Mouse (Mus musculus) heart, adult 2 months (tissue): ENCODE results near the gene Slc23a2. TPM values are rescaled to one million over a fixed set of nuclear protein-coding genes. Genes with fewer than 3 reads are reported as not detected.

ENCODE experiments used
- DNase-seq, 2 experiments: peaks; one replicate each; pipeline ENCODE4 v3.0.0; 2021
- H3K27ac ChIP-seq: fragments of 200-600 bp; 2 replicates; pipeline ENCODE4 v1.8.1; 2022
- H3K27me3 ChIP-seq: fragments of 200-500 bp; 2 replicates; pipeline ENCODE4 v1.6.1; 2012; ENCODE audit warnings: mild to moderate bottlenecking, low read length, inconsistent platforms, mixed read lengths; ENCODE audit not compliant: control insufficient read depth, insufficient read depth
- H3K36me3 ChIP-seq: fragments of 200-500 bp; 2 replicates; pipeline ENCODE4 v1.6.1; 2012; ENCODE audit warnings: low read length, inconsistent platforms; ENCODE audit not compliant: control insufficient read depth, insufficient read depth
- H3K4me1 ChIP-seq: fragments of 200-500 bp; 2 replicates; pipeline ENCODE4 v1.6.1; 2011; ENCODE audit warnings: low read length; ENCODE audit not compliant: control insufficient read depth, insufficient read depth
- H3K4me3 ChIP-seq: fragments of 200-600 bp; 2 replicates; pipeline ENCODE4 v1.8.1; 2022
- H3K79me2 ChIP-seq: fragments of 200-500 bp; replicated peaks from 2 replicates; pipeline ENCODE4 v1.6.1; 2012; ENCODE audit warnings: mild to moderate bottlenecking, inconsistent platforms, low read length, moderate library complexity, mixed read lengths; ENCODE audit not compliant: control insufficient read depth, insufficient read depth
- H3K9ac ChIP-seq: fragments of 200-500 bp; 2 replicates; pipeline ENCODE4 v1.6.1; 2012; ENCODE audit warnings: low read depth, mild to moderate bottlenecking, control low read depth, inconsistent platforms, low read length, mixed read lengths
- CTCF ChIP-seq: fragments of 200-600 bp; IDR thresholded peaks from 2 replicates; pipeline ENCODE4 v1.8.1; 2022; ENCODE audit warnings: antibody characterized with exemption, mild to moderate bottlenecking, moderate library complexity
- EP300 ChIP-seq: fragments of 200-500 bp; IDR thresholded peaks from 2 replicates; pipeline ENCODE4 v1.6.1; 2011; ENCODE audit warnings: low read depth, low read length, control low read depth; ENCODE audit not compliant: insufficient read depth
- POLR2A ChIP-seq: fragments of 200-500 bp; IDR thresholded peaks from 2 replicates; pipeline ENCODE4 v1.6.1; 2011; ENCODE audit warnings: mild to moderate bottlenecking, low read depth, low read length, control low read depth; ENCODE audit not compliant: insufficient read depth
- WGBS: fragments of 180-500 bp; shearing (Covaris S2); methylation state at CpG from one replicate; pipeline ENCODE4 v1.1.7; 2018; 5-methylcytosine and 5-hydroxymethylcytosine counted together
- intact Hi-C: fragments of 180-260 bp; cut with DNase I; formaldehyde crosslinking; loops from one replicate; pipeline ENCODE4 v1.15.1; 2025
- polyA plus RNA-seq: library from polyadenylated mRNA; depleted of rRNA; stranded (reverse); fragments of >200 nt; gene quantifications from 2 replicates; pipeline ENCODE4 v1.2.3, GENCODE M21; 2012
- total RNA-seq, 2 experiments: library from RNA; stranded (reverse); gene quantifications; 2 replicates each; pipeline ENCODE4 v1.2.3; 2021

Gene Slc23a2
- total and polyA plus RNA-seq, 3 experiments: 11.2 to 15.6 (median 11.8) TPM

DNA sequence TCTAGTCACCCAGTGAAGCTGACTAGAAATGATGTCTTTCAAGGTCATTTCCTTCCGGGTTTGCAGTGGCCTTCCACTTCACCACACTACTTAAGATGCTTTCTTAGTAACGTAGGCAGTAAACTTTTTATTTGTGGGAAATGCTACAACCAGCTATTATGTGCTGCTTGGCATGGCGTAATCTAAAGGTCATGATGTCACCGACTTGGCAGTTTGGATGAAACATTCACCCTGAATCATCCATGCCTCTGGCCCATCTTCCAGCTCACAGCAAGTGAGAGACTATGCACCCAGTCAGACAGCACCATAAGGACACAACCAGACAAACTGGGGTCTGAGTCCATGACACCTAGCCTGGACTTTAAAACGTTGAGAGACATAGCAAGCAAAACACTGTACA lies 60.5 kb downstream of the Slc23a2 start:
- intact Hi-C loops: loop anchor here (2.0 kb wide), 1 partner anchor 22 kb away; no protein-coding TSS in a partner anchor

DNA sequence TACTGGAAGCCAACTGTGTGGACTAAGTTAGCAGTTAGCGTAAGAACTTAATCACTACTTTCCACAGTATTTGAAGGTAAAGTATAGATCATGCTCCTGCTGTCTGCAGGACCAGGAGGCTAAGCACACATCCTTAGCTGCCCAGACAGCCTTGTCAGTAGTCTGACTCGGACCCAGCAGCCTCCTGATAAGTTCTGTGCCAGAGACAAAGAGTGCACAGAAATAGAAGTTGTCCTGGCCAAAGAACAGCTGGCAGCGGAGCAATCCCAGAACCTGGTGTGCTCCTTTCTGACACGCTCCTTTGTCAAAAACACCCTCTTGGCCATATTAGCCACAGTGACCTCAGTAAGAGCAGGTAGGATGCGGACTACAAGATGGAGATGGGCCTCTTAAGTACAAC lies 65.8 kb downstream of the Slc23a2 start:
- Histone ChIP-seq H3K9ac (no peak overlapping the region), H3K27me3 (no peaks in the 10 kb centered on the region), H3K27ac (no peak overlapping the region), H3K36me3 (no peaks in the 10 kb centered on the region), H3K79me2 (no peaks in the 10 kb centered on the region), H3K4me3 (no peak overlapping the region), H3K4me1 (peaks cover 7% of the 10 kb centered on the region)
- peak; percentile 60 for TF ChIP-seq EP300
- TF ChIP-seq POLR2A: 0 out of 2 replicates have a peak, but pooled peaks have one; percentile 16
- TF ChIP-seq CTCF: no peak
- DNase-seq: peak; percentile 45 to 71
- 49% methylated on average over 5 of the region's 5 CpGs for WGBS
- intact Hi-C loops: no loop called here

More for the DNA sequence above, 60.5 kb downstream of the Slc23a2 start:
- H3K4me3 ChIP-seq: no peak overlapping the region
- no peak overlapping the region for H3K27ac ChIP-seq
- H3K9ac ChIP-seq: no peak overlapping the region
- H3K36me3 ChIP-seq: no peaks in the 10 kb centered on the region
- TF ChIP-seq POLR2A: no peak
- TF ChIP-seq EP300: no peak
- TF ChIP-seq CTCF: no peak
- no peaks in the 10 kb centered on the region for H3K27me3 ChIP-seq
- H3K79me2 ChIP-seq: no peaks in the 10 kb centered on the region
- peaks cover 6% of the 10 kb centered on the region for H3K4me1 ChIP-seq
- no peak for DNase-seq
- 59% methylated on average over 5 of the region's 5 CpGs for WGBS

DNA sequence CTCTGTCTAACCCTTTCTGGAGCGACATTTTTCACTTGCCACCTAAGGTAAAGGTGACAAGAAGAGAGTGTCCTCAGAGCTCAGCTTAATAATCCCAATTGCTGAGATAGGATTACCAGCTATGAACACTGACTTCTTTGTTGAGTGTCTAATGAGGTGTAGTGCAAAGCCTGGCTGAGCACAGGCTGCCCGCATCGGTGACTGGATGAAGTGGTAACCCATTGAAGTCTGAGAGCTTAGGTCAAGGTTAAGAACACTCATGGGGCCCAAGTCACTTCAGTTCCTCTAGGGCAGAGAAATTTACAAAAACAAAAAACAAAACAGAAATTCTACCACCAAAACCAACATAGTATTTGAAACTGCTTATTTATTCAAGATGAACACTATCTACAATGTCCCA lies 71.9 kb downstream of the Slc23a2 start:
- Histone ChIP-seq H3K4me1 (no peaks in the 10 kb centered on the region), H3K4me3 (no peak overlapping the region), H3K36me3 (no peaks in the 10 kb centered on the region), H3K27ac (no peak overlapping the region), H3K27me3 (no peaks in the 10 kb centered on the region), H3K79me2 (no peaks in the 10 kb centered on the region), H3K9ac (no peak overlapping the region)
- TF ChIP-seq EP300: no peak
- no peak for TF ChIP-seq CTCF
- no peak for TF ChIP-seq POLR2A
- 90% methylated on average over 3 of the region's 3 CpGs for WGBS
- no peak for DNase-seq
- intact Hi-C loops: no loop called here

DNA sequence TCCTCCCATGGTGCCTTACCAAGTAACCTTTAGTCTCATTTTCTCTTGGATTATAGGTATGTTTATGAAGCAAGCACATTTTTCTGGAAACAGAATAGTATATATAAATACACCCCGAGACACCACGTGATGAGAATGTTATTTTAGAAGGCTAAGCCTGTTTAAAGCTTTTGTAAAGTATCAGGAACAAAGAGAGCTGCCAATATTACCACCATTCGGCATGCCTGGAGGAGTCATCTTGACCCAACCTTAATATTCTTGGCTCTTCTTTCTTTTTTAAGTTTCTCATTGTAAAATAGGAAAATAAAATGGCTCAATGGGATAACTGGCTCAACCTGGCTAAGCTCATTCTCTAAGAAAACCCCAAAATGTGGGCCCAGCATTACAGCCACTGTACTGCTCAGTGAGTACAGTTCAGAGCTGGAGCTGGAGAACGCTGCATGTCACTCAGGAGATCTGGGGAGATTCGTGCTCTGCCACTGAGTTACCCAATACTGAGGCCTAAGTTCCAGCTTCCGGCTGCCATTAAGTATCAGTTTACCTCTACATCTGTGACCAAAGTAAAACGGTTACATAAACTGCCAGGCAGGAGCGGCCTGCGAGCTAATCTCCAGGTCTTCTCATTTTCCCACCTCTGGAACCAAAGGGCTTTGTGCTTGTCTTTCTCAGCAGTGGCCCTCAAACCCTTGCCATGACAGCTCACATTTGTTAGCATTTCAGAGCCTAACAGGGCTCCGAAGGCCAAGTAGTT lies 74.7 kb downstream of the Slc23a2 start:
- Histone ChIP-seq H3K4me1 (no peaks in the 10 kb centered on the region), H3K9ac (no peak overlapping the region), H3K4me3 (no peak overlapping the region), H3K27ac (no peak overlapping the region), H3K79me2 (no peaks in the 10 kb centered on the region), H3K27me3 (no peaks in the 10 kb centered on the region), H3K36me3 (no peaks in the 10 kb centered on the region)
- DNase-seq: no peak
- TF ChIP-seq EP300 (no peak), CTCF (no peak)
- 89% methylated on average over 10 of the region's 10 CpGs for WGBS
- intact Hi-C loops: no loop called here

DNA sequence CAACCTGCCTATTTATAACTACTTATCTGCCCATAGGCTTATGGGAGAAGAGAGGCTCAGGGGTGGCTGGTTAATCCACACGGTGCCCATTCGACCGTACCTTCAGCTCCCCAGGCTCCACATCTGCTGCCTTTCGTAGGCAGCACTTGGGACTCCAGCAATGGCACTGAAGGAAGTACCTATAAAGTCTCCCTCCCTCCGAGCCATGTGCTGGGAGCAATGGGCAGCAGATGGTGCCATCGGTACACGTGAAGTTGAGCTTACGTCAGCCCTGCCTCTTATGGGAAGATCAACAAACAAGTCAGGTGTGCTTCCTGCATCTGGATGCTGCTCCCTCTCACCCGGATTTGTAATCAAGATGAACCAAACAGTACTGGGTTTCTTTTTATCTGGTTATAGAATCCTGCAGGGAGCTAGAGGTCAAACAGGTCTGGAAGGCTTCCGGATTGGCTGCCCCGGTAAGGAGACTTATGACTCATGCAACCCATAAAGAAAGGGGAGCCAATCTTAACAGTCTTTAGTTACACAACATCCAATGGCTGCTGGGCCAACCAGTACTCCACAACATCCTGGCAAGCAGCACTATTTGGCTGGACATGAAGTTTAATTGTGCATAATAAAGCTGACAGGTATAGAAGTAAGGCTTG lies 80.6 kb downstream of the Slc23a2 start:
- Histone ChIP-seq H3K9ac (no peak overlapping the region), H3K27ac (no peak overlapping the region)
- no peak for TF ChIP-seq POLR2A
- peak; percentile 55 for TF ChIP-seq CTCF
- TF ChIP-seq EP300: 0 out of 2 replicates have a peak, but pooled peaks have one; percentile 52

DNA sequence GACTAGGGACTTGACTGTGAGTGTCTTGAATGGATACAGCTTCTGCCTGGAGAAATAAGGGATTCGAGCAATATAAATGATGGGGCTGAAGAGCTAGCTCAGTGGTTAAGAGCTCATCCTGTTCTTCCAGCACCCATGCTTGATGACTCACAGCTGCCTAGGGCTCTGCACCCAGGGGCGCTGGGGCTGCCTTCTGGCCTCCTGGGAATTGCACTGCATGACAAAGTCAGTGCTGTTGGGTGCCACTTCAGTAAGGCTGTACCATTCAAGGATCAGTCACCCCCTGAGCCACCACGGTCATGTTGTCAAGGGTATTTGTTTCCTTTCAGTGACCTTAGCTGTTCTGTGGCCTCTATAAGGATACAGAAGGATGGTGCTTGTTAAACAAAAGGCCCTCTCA lies 81.1 kb downstream of the Slc23a2 start:
- intact Hi-C loops: loop anchor here (2.0 to 5.0 kb wide), 3 partner anchors 49 to 174 kb away; no protein-coding TSS in a partner anchor
- Histone ChIP-seq H3K4me1 (no peaks in the 10 kb centered on the region), H3K9ac (no peak overlapping the region), H3K36me3 (no peaks in the 10 kb centered on the region), H3K79me2 (no peaks in the 10 kb centered on the region), H3K27me3 (no peaks in the 10 kb centered on the region), H3K4me3 (no peak overlapping the region), H3K27ac (no peak overlapping the region)
- no peak for TF ChIP-seq CTCF
- no peak for TF ChIP-seq POLR2A
- no peak for TF ChIP-seq EP300
- WGBS: 73% methylated on average over 3 of the region's 3 CpGs
- no peak for DNase-seq

More for the DNA sequence above, 80.6 kb downstream of the Slc23a2 start:
- no peak for DNase-seq
- intact Hi-C loops: loop anchor here (2.0 to 5.0 kb wide), 3 partner anchors 48 to 173 kb away; no protein-coding TSS in a partner anchor
- H3K4me1 ChIP-seq: no peaks in the 10 kb centered on the region
- H3K27me3 ChIP-seq: no peaks in the 10 kb centered on the region
- no peak overlapping the region for H3K4me3 ChIP-seq
- 56% methylated on average over 11 of the region's 11 CpGs for WGBS
- no peaks in the 10 kb centered on the region for H3K79me2 ChIP-seq
- H3K36me3 ChIP-seq: no peaks in the 10 kb centered on the region
